Mouse (Mus musculus): Measurements from ENCODE around the gene Pde10a.

Pde10a gene

GRCm38 (mm10) chr17:8888105-8888504, 362.9 kb downstream of the Pde10a start:
- in situ Hi-C loops (cut with MboI, MseI): no loop called here

- in situ Hi-C loops (cut with MboI, MseI): no loop called here
Measured at GRCm38 (mm10) chr17:8888639-8889038, 363.5 kb downstream of the Pde10a start.

- in situ Hi-C loops (cut with MboI, MseI): no loop called here
Measured at GRCm38 (mm10) chr17:8892193-8892985, 367.2 kb downstream of the Pde10a start.

GRCm38 (mm10) chr17:8895991-8896390, 370.8 kb downstream of the Pde10a start:
- in situ Hi-C loops (cut with MboI, MseI): no loop called here

GRCm38 (mm10) chr17:8897749-8898148, 372.6 kb downstream of the Pde10a start:
- in situ Hi-C loops (cut with MboI, MseI): no loop called here

- in situ Hi-C loops (cut with MboI, MseI): no loop called here
Measured at GRCm38 (mm10) chr17:8898221-8898620, 373.0 kb downstream of the Pde10a start.

GRCm38 (mm10) chr17:8899212-8899611, 374.0 kb downstream of the Pde10a start:
- in situ Hi-C loops (cut with MboI, MseI): no loop called here

GRCm38 (mm10) chr17:8903555-8904283, 378.5 kb downstream of the Pde10a start:
- in situ Hi-C loops (cut with MboI, MseI): no loop called here

GRCm38 (mm10) chr17:8910571-8910970, 385.4 kb downstream of the Pde10a start:
- in situ Hi-C loops (cut with MboI, MseI): no loop called here

GRCm38 (mm10) chr17:8912933-8913332, 387.8 kb downstream of the Pde10a start:
- in situ Hi-C loops (cut with MboI, MseI): no loop called here

- in situ Hi-C loops (cut with MboI, MseI): no loop called here
Measured at GRCm38 (mm10) chr17:8915693-8916092, 390.5 kb downstream of the Pde10a start.

GRCm38 (mm10) chr17:8923074-8923473, 397.9 kb downstream of the Pde10a start:
- in situ Hi-C loops (cut with MboI, MseI): no loop called here

GRCm38 (mm10) chr17:8923727-8924126, 398.6 kb downstream of the Pde10a start:
- in situ Hi-C loops (cut with MboI, MseI): no loop called here

- in situ Hi-C loops (cut with MboI, MseI): no loop called here
Measured at GRCm38 (mm10) chr17:8925819-8926383, 400.7 kb downstream of the Pde10a start.

- in situ Hi-C loops (cut with MboI, MseI): no loop called here
Measured at GRCm38 (mm10) chr17:8928560-8928959, 403.4 kb downstream of the Pde10a start.

GRCm38 (mm10) chr17:8929636-8930035, 404.5 kb downstream of the Pde10a start:
- in situ Hi-C loops (cut with MboI, MseI): no loop called here

- in situ Hi-C loops (cut with MboI, MseI): loop anchor here (5.0 kb wide), 1 partner anchor 323 kb away; no protein-coding TSS in a partner anchor
Measured at GRCm38 (mm10) chr17:8935604-8936003, 410.4 kb downstream of the Pde10a start.

- in situ Hi-C loops (cut with MboI, MseI): loop anchor here (5.0 kb wide), 1 partner anchor 324 kb away; no protein-coding TSS in a partner anchor
Measured at GRCm38 (mm10) chr17:8936603-8937002, 411.4 kb downstream of the Pde10a start.

GRCm38 (mm10) chr17:8951588-8951987, 426.4 kb downstream of the Pde10a start:
- in situ Hi-C loops (cut with MboI, MseI): no loop called here

- in situ Hi-C loops (cut with MboI, MseI): no loop called here
Measured at GRCm38 (mm10) chr17:8952951-8953350, 427.8 kb downstream of the Pde10a start.

- in situ Hi-C loops (cut with MboI, MseI): no loop called here
Measured at GRCm38 (mm10) chr17:8958125-8958524, 433.0 kb downstream of the Pde10a start.

GRCm38 (mm10) chr17:8960386-8960785, 435.2 kb downstream of the Pde10a start:
- in situ Hi-C loops (cut with MboI, MseI): loop anchor here (10.0 kb wide), 1 partner anchor 874 kb away; no protein-coding TSS in a partner anchor
